Mouse (Mus musculus) erythroblast, embryonic 14.5 days (primary cell): ENCODE data around the gene Arhgap28.

Source experiments
- GATA1 ChIP-seq: IDR thresholded peaks from 2 replicates; pipeline ENCODE4 v1.6.1; 2012; ENCODE audit warnings: low read length, inconsistent platforms, mixed read lengths
- TAL1 ChIP-seq: IDR thresholded peaks from 3 replicates; pipeline ENCODE4 v1.6.1; 2012; ENCODE audit warnings: low read length, inconsistent platforms, mixed read lengths

- TF ChIP-seq TAL1 (no peak), GATA1 (no peak)
Measured at GRCm38 (mm10) chr17:67988920-67989621, 14.8 kb downstream of the Arhgap28 start.
